Comparison of ENCODE assay signal across 10 mouse cellular contexts in genomic region chr10:120721956-120722532, GRCm38 (mm10).
DNase-seq lines count a peak whose midpoint lies in the region; ATAC-seq and TF ChIP-seq lines count a peak whose summit lies in the region.
"Had no signal": no experiment of that assay in that cellular context is flagged by ENCODE, and none has a peak within 500 bp of the region (broad histone marks: within the 10 kb centered on the region; RNA-seq: fewer than 3 reads in every experiment).

No protein-coding gene starts in this region.

- TF ChIP-seq EP300 in liver, postnatal 0 days (IDR thresholded peaks at IDR 0.05; ENCODE audit: low read depth) = no peak

- DNase-seq in liver, embryonic 11.5 days (ENCODE audit: low spot score) = no peak
- no peak for DNase-seq in liver, postnatal 0 days
- no peak for DNase-seq in adrenal gland, postnatal 36 days
- no peak for DNase-seq in cerebellum, adult 18-20 months
- DNase-seq: left cerebral cortex, postnatal 4 days had no signal

- no peak for ATAC-seq in liver, embryonic 11.5 days (replicated peaks; ENCODE audit: low FRiP score)
- ATAC-seq in liver, postnatal 0 days = no peak
- ATAC-seq in forebrain, embryonic 13.5 days = no peak
- no peak for ATAC-seq in limb, embryonic 12.5 days (ENCODE audit: insufficient number of reproducible peaks, insufficient read depth, low FRiP score, low TSS enrichment, low read depth)
- ATAC-seq in neural tube, embryonic 15.5 days (ENCODE audit: low FRiP score) = no peak
- ATAC-seq in cerebellum, adult (ENCODE audit: insufficient number of reproducible peaks, low FRiP score, low TSS enrichment) = no peak

- H3K9ac ChIP-seq in liver, embryonic 11.5 days (ENCODE audit: low read depth, low read length) = no peak overlapping the region
- no peak overlapping the region for H3K9ac ChIP-seq in liver, postnatal 0 days (replicated peaks)
- no peak overlapping the region for H3K9ac ChIP-seq in forebrain, embryonic 13.5 days
- 0 out of 2 replicates have a peak overlapping the region, but pooled peaks have one; percentile 31 for H3K9ac ChIP-seq in limb, embryonic 12.5 days (replicated peaks)
- H3K9ac ChIP-seq in neural tube, embryonic 15.5 days (replicated peaks) = no peak overlapping the region; the same call in 1 of the 2 replicates

- peaks cover 8% of the 10 kb centered on the region for H3K4me1 ChIP-seq in liver, embryonic 11.5 days (replicated peaks; ENCODE audit: control insufficient read depth, insufficient read depth, low read length)
- H3K4me1 ChIP-seq in liver, postnatal 0 days (ENCODE audit: insufficient read depth) = no peaks in the 10 kb centered on the region
- H3K4me1 ChIP-seq in forebrain, embryonic 13.5 days = peaks cover 9% of the 10 kb centered on the region
- H3K4me1 ChIP-seq in limb, embryonic 12.5 days (replicated peaks) = peaks cover 67% of the 10 kb centered on the region
- H3K4me1 ChIP-seq in neural tube, embryonic 15.5 days = peaks cover 25% of the 10 kb centered on the region

- no peak overlapping the region for H3K27ac ChIP-seq in liver, embryonic 11.5 days (ENCODE audit: low read depth, low read length)
- H3K27ac ChIP-seq in liver, postnatal 0 days (ENCODE audit: low read depth) = no peak overlapping the region
- no peak overlapping the region for H3K27ac ChIP-seq in forebrain, embryonic 13.5 days
- H3K27ac ChIP-seq in limb, embryonic 12.5 days = peak overlapping the region; percentile 93
- no peak overlapping the region for H3K27ac ChIP-seq in neural tube, embryonic 15.5 days (replicated peaks)

- peak overlapping the region; percentile 54 for H3K4me2 ChIP-seq in liver, embryonic 11.5 days
- H3K4me2 ChIP-seq in liver, postnatal 0 days (ENCODE audit: low read depth, low read length) = no peak overlapping the region
- H3K4me2 ChIP-seq in forebrain, embryonic 13.5 days = peak overlapping the region; percentile 51
- peak overlapping the region; percentile 57 for H3K4me2 ChIP-seq in limb, embryonic 12.5 days
- peak overlapping the region; percentile 55 for H3K4me2 ChIP-seq in neural tube, embryonic 15.5 days

- no peak for TF ChIP-seq CTCF in liver, postnatal 0 days (IDR thresholded peaks at IDR 0.05; ENCODE audit: low read depth)

- 7% methylated on average over 15 of the region's 15 CpGs for WGBS in liver, embryonic 11.5 days
- WGBS in liver, postnatal 0 days (ENCODE audit: insufficient replicate concordance) = 10% methylated on average over 15 of the region's 15 CpGs
- 8% methylated on average over 15 of the region's 15 CpGs for WGBS in forebrain, embryonic 13.5 days
- 4% methylated on average over 15 of the region's 15 CpGs for WGBS in limb, embryonic 12.5 days
- WGBS in neural tube, embryonic 15.5 days = 6% methylated on average over 15 of the region's 15 CpGs

- H3K4me3 ChIP-seq in liver, embryonic 11.5 days (ENCODE audit: low read depth, low read length) = 0 out of 2 replicates have a peak overlapping the region, but pooled peaks have one; percentile 7
- no peak overlapping the region for H3K4me3 ChIP-seq in liver, postnatal 0 days (ENCODE audit: low read depth, low read length)
- H3K4me3 ChIP-seq in forebrain, embryonic 13.5 days = peak overlapping the region; percentile 27
- peak overlapping the region; percentile 16 for H3K4me3 ChIP-seq in limb, embryonic 12.5 days (replicated peaks)
- peak overlapping the region; percentile 29 for H3K4me3 ChIP-seq in neural tube, embryonic 15.5 days (replicated peaks)
- H3K4me3 ChIP-seq: erythroblast, embryonic 14.5 days had no signal

- peaks cover 22% of the 10 kb centered on the region for H3K27me3 ChIP-seq in liver, embryonic 11.5 days (replicated peaks; ENCODE audit: control insufficient read depth, insufficient read depth, low read length)
- peaks cover 22% of the 10 kb centered on the region for H3K27me3 ChIP-seq in liver, postnatal 0 days (ENCODE audit: insufficient read depth, low read length)
- peaks cover 24% of the 10 kb centered on the region for H3K27me3 ChIP-seq in forebrain, embryonic 13.5 days
- H3K27me3 ChIP-seq in limb, embryonic 12.5 days = no peaks in the 10 kb centered on the region
- peaks cover 22% of the 10 kb centered on the region; the same call in 1 of the 2 replicates for H3K27me3 ChIP-seq in neural tube, embryonic 15.5 days (replicated peaks)

- H3K36me3 ChIP-seq in liver, embryonic 11.5 days (ENCODE audit: control insufficient read depth, insufficient read depth, low read length) = no peaks in the 10 kb centered on the region
- no peaks in the 10 kb centered on the region for H3K36me3 ChIP-seq in liver, postnatal 0 days (replicated peaks; ENCODE audit: insufficient read depth, low read length)
- H3K36me3 ChIP-seq in forebrain, embryonic 13.5 days (ENCODE audit: poor library complexity, severe bottlenecking) = no peaks in the 10 kb centered on the region
- H3K36me3 ChIP-seq in limb, embryonic 12.5 days = no peaks in the 10 kb centered on the region
- H3K36me3 ChIP-seq in neural tube, embryonic 15.5 days = no peaks in the 10 kb centered on the region

- H3K9me3 ChIP-seq in liver, embryonic 11.5 days (ENCODE audit: control insufficient read depth, low read length) = no peaks in the 10 kb centered on the region
- H3K9me3 ChIP-seq in liver, postnatal 0 days (ENCODE audit: low read length) = no peaks in the 10 kb centered on the region
- no peaks in the 10 kb centered on the region for H3K9me3 ChIP-seq in forebrain, embryonic 13.5 days (replicated peaks)
- H3K9me3 ChIP-seq in limb, embryonic 12.5 days = no peaks in the 10 kb centered on the region
- no peaks in the 10 kb centered on the region for H3K9me3 ChIP-seq in neural tube, embryonic 15.5 days (replicated peaks)
